Mouse (Mus musculus): ENCODE results near the gene Synj1.

GRCm38 (mm10) chr16:91057261-91057660 lies 46.2 kb upstream of the Synj1 start:
- TF ChIP-seq CTCF (IDR thresholded peaks at IDR 0.05; ENCODE audit: extremely low read depth, insufficient read depth, low read length) (no peak), POLR2A (IDR thresholded peaks at IDR 0.05; ENCODE audit: extremely low read depth, insufficient read depth, low read length) (no peak)
